Mouse (Mus musculus) cortical plate, adult 2 months (tissue): ENCODE measurements around the gene Tubgcp5.

Source experiments
- CTCF ChIP-seq: fragments of 200-500 bp; IDR thresholded peaks from 2 replicates; pipeline ENCODE4 v1.5.1; 2011; ENCODE audit warnings: mild to moderate bottlenecking, control low read depth, low read length; ENCODE audit not compliant: insufficient read depth; ENCODE audit errors: extremely low read depth
- POLR2A ChIP-seq: fragments of 200-500 bp; IDR thresholded peaks from 2 replicates; pipeline ENCODE4 v1.6.1; 2011; ENCODE audit warnings: mild to moderate bottlenecking, low read length, control low read depth; ENCODE audit not compliant: insufficient read depth; ENCODE audit errors: extremely low read depth

DNA sequence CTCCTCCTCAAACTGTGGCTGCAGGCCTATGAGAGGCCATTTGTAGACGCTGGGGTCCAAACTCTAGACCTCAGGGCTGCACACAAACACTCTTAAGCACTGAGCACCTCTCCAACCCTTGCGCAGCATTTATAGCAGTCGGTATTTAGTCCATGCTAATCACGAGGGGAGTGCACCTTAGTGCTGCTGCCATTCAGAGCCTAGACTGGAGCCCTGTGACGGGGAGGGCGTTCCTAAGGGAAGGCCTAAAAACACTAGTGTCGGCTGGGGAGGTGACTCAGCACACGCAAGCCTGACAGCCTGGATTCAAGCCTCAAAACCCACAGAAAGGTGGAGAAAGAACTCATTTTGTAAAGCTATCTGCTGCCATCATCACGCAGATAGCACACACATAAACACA, 33.6 kb downstream of the Tubgcp5 start:
- TF ChIP-seq POLR2A (no peak), CTCF (no peak)
